Mouse (Mus musculus) heart, embryonic 12.5 days (tissue): ENCODE measurements around the gene Rpia. TPM values are rescaled to one million over a fixed set of nuclear protein-coding genes. Genes with fewer than 3 reads are reported as not detected.

Source experiments
- ATAC-seq: fragments of 200-750 bp; cut with Nextera tagmentation; 2 replicates; pipeline ENCODE4 v1.8.0; 2017; ENCODE audit warnings: moderate TSS enrichment, moderate library complexity; ENCODE audit not compliant: insufficient number of reproducible peaks, low FRiP score
- H3K27ac ChIP-seq: fragments of 300-500 bp; sonication (generic); 2 replicates; pipeline ENCODE4 v1.5.1; 2016; ENCODE audit warnings: mild to moderate bottlenecking, moderate library complexity; ENCODE audit not compliant: poor library complexity, severe bottlenecking
- H3K27me3 ChIP-seq: fragments of 300-500 bp; sonication (generic); replicated peaks from 2 replicates; pipeline ENCODE4 v1.6.1; 2016; ENCODE audit warnings: mild to moderate bottlenecking, moderate library complexity
- H3K36me3 ChIP-seq: fragments of 300-500 bp; sonication (generic); 2 replicates; pipeline ENCODE4 v1.6.1; 2016; ENCODE audit warnings: mild to moderate bottlenecking, moderate library complexity
- H3K4me1 ChIP-seq: fragments of 300-500 bp; sonication (generic); replicated peaks from 2 replicates; pipeline ENCODE4 v1.6.1; 2016; ENCODE audit warnings: mild to moderate bottlenecking
- H3K4me2 ChIP-seq: fragments of 300-500 bp; sonication (generic); 2 replicates; pipeline ENCODE4 v1.6.1; 2016; ENCODE audit warnings: mild to moderate bottlenecking, moderate library complexity
- H3K4me3 ChIP-seq: fragments of 300-500 bp; sonication (generic); 2 replicates; pipeline ENCODE4 v1.5.1; 2016; ENCODE audit warnings: mild to moderate bottlenecking
- H3K9ac ChIP-seq: fragments of 300-500 bp; sonication (generic); 2 replicates; pipeline ENCODE4 v1.6.1; 2016; ENCODE audit warnings: mild to moderate bottlenecking, moderate library complexity
- H3K9me3 ChIP-seq: fragments of 300-500 bp; sonication (generic); replicated peaks from 2 replicates; pipeline ENCODE4 v1.6.1; 2016; ENCODE audit warnings: mild to moderate bottlenecking, moderate library complexity
- WGBS: fragments of 180-500 bp; shearing (Covaris S2); methylation state at CpG from one replicate; pipeline ENCODE4 v1.1.7; 2016; 5-methylcytosine and 5-hydroxymethylcytosine counted together
- polyA plus RNA-seq: library from polyadenylated mRNA; unstranded; fragments of >200 nt; fragmentation: Nextera tagmentation; extraction: Ambion mirVana; gene quantifications from 2 replicates; pipeline ENCODE4 v1.2.1, GENCODE M21; 2016

The Rpia gene
- polyA plus RNA-seq, 1 experiment from 2014 or later = 0.86 TPM

DNA sequence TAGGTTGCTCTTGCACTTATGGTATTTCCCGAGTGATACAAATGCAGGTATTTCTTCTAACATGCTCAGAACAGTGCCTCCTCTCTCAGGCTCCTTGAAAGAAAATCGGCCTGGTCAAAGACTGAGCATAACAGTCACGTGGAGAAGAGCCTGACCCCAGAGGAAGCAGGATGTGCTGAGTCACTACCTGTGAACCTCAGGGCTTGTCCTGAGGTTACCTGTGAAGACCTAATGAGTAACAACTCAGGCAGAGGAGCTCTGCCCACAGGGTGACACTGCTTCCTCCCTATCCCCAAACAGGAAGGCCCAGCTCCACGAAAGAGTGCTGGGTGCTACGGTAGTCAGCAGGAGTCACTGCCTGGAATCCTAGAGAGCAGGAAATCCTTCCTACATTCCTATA lies 18.3 kb downstream of the Rpia start:
- H3K4me3 ChIP-seq = no peak overlapping the region
- ATAC-seq = no peak
- H3K9ac ChIP-seq = no peak overlapping the region
- peaks cover 38% of the 10 kb centered on the region for H3K36me3 ChIP-seq
- H3K9me3 ChIP-seq = no peaks in the 10 kb centered on the region
- H3K27me3 ChIP-seq = no peaks in the 10 kb centered on the region
- H3K4me1 ChIP-seq = peaks cover 13% of the 10 kb centered on the region
- WGBS = 72% methylated on average over 5 of the region's 5 CpGs
- H3K27ac ChIP-seq = no peak overlapping the region
- no peak overlapping the region for H3K4me2 ChIP-seq

DNA sequence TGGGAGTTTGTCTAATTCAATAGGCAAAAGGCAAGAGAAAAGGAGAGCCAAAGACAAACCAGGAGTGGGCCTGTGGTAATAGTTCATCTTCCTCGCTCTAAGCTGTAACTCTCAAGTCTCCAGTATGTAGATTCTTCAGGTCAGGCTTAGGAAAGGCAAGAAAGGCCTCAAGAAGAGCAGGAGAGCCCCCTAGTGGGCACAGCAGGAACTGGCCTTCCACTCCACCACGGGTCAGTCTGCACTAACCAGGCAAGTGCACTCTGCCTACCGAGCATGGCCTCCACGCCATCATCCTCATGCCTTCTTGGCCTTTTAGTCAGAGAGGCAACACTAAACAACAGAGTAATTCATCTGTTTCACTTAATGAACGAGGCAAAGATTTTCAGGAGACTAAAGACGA lies 23.3 kb downstream of the Rpia start:
- Histone ChIP-seq H3K4me1 (no peaks in the 10 kb centered on the region), H3K9me3 (no peaks in the 10 kb centered on the region), H3K36me3 (peaks cover 56% of the 10 kb centered on the region), H3K27me3 (no peaks in the 10 kb centered on the region), H3K4me2 (no peak overlapping the region), H3K4me3 (no peak overlapping the region), H3K27ac (no peak overlapping the region), H3K9ac (no peak overlapping the region)
- ATAC-seq = peak; percentile 74
- WGBS = 42% methylated on average over 6 of the region's 6 CpGs

DNA sequence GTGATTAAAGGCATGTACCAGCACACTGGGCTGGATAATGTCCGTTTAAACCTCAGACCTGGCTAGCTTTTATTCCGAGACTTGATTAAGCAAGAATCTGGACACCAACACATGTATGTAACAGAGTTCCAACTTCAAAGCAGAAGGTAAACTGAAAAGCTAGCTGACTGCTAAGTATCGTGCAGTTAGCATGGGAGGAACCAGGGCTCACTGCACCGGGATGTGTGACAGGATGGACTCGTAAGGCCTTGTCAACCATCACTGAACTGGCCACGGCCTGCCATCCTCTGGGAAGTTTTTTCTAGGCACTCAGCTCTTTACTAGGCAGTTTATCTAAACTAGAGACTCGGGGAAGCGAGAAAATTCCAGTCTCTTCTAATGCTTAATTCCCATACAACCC lies 27.0 kb downstream of the Rpia start:
- Histone ChIP-seq H3K27me3 (no peaks in the 10 kb centered on the region), H3K27ac (no peak overlapping the region), H3K4me2 (no peak overlapping the region), H3K4me1 (no peaks in the 10 kb centered on the region), H3K9me3 (no peaks in the 10 kb centered on the region), H3K4me3 (no peak overlapping the region), H3K36me3 (peaks cover 26% of the 10 kb centered on the region), H3K9ac (no peak overlapping the region)
- WGBS = 79% methylated on average over 8 of the region's 8 CpGs
- no peak for ATAC-seq

DNA sequence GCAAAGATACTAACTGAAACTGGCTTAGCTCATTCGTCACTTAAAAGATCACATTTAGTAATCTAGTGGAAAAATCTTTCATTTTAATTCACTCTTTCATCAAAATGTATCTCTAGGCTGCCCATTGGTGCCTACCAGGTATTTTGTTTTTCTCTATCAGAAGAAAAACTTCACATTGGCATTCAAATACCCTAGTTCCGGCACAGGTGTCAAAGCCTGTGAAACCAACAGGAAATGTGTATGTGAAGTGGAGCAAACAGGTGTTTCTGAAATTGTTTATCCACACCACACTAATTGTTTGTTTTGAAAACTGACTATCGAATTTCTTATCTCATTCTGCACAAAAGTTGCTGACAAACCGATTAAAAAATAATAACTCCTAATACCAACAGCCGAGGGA lies 27.5 kb downstream of the Rpia start:
- Histone ChIP-seq H3K9me3 (no peaks in the 10 kb centered on the region), H3K4me2 (no peak overlapping the region), H3K4me1 (no peaks in the 10 kb centered on the region), H3K4me3 (no peak overlapping the region), H3K36me3 (peaks cover 26% of the 10 kb centered on the region), H3K27ac (no peak overlapping the region), H3K27me3 (no peaks in the 10 kb centered on the region), H3K9ac (no peak overlapping the region)
- no peak for ATAC-seq
- WGBS = 85% methylated on average over 5 of the region's 5 CpGs

DNA sequence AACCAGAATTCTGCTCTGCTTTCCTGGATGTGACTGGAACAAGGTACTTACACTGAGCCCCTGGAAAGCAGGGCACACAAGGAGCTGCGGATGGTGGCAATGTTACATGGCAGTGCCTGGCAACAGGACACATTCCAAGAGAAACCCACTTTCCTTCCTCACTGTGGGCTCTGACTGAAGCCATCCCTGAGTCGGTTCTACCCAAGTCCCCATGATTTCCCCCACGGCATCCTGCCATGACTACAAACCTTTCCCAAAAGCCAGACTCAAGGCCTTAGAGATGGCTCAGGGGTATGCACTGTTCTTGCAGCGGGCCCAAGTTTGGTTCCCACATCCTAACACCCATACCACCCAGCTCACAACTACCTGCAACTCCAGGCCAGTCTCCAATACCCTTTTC lies 28.2 kb downstream of the Rpia start:
- Histone ChIP-seq H3K4me3 (no peak overlapping the region), H3K9me3 (no peaks in the 10 kb centered on the region), H3K27me3 (no peaks in the 10 kb centered on the region), H3K9ac (no peak overlapping the region), H3K4me2 (no peak overlapping the region), H3K27ac (no peak overlapping the region), H3K36me3 (peaks cover 26% of the 10 kb centered on the region), H3K4me1 (no peaks in the 10 kb centered on the region)
- no peak for ATAC-seq
- WGBS = 92% methylated on average over 4 of the region's 4 CpGs

DNA sequence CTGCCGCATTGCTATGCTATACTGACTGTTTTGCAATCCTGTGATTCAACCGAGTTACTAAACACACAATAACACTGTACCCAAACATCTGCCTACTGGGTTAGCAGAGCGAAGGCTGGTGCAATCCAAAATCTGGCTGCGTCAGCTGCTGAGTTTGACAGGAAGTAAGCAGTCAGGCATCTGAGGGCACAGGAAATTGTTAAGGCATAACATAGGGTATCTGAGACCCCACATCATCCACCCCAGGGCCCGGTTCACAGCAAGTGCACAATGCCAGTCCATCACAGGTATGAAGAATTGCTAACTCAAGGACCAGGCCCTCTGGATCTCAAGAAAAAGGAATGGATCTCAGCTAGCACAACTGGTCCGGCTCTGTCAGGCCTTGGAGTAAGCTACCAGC lies 29.4 kb downstream of the Rpia start:
- Histone ChIP-seq H3K27me3 (no peaks in the 10 kb centered on the region), H3K9ac (no peak overlapping the region), H3K27ac (no peak overlapping the region), H3K4me1 (no peaks in the 10 kb centered on the region), H3K4me3 (no peak overlapping the region), H3K4me2 (no peak overlapping the region), H3K9me3 (no peaks in the 10 kb centered on the region), H3K36me3 (peaks cover 24% of the 10 kb centered on the region)
- WGBS = 79% methylated on average over 6 of the region's 6 CpGs
- no peak for ATAC-seq

DNA sequence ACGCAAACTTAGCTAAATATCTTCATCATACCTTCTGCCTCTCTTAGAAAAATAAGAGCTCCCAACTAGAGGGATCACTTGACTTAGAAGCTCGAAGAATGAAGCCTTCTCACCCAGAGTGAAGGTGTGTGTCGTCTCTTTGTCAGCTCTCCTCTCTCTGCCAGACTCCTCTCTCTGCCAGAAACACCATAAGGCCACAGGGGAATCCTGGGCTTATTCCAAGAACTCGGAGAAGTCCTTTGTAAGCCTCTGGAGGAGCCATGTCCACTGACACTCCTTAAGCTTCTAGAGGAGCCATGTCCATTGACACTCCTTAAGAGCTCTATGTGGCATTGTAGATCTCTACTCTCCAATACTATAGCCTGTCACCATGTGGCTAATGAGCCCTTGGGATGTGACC lies 31.1 kb downstream of the Rpia start:
- Histone ChIP-seq H3K27ac (no peak overlapping the region), H3K4me2 (no peak overlapping the region), H3K9ac (no peak overlapping the region), H3K4me3 (no peak overlapping the region), H3K36me3 (peaks cover 9% of the 10 kb centered on the region), H3K9me3 (no peaks in the 10 kb centered on the region), H3K4me1 (no peaks in the 10 kb centered on the region), H3K27me3 (no peaks in the 10 kb centered on the region)
- 74% methylated on average over 4 of the region's 4 CpGs for WGBS
- no peak for ATAC-seq

DNA sequence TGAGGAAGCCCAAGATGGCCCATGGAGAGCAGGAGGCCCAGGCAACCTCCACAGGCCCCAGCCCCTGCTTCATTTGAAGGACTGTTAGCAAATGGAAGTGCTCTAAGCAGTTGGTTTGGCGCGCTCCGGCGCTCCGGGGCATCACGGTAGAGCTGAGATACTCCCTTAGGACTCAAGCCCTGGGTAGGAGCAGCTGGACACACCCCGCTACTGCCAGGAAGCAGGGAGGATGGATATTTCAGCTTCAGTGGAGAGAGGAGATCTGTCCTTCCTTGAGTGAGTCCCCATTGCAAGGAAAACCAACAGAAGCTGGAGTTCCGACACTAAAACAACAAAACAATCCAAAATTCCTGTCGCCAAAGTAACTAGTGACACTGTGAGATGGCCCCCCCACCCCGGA lies 37.2 kb downstream of the Rpia start:
- Histone ChIP-seq H3K4me1 (no peaks in the 10 kb centered on the region), H3K27ac (no peak overlapping the region), H3K9me3 (no peaks in the 10 kb centered on the region), H3K4me2 (no peak overlapping the region), H3K27me3 (no peaks in the 10 kb centered on the region), H3K4me3 (no peak overlapping the region), H3K36me3 (no peaks in the 10 kb centered on the region), H3K9ac (no peak overlapping the region)
- 84% methylated on average over 10 of the region's 10 CpGs for WGBS
- no peak for ATAC-seq

DNA sequence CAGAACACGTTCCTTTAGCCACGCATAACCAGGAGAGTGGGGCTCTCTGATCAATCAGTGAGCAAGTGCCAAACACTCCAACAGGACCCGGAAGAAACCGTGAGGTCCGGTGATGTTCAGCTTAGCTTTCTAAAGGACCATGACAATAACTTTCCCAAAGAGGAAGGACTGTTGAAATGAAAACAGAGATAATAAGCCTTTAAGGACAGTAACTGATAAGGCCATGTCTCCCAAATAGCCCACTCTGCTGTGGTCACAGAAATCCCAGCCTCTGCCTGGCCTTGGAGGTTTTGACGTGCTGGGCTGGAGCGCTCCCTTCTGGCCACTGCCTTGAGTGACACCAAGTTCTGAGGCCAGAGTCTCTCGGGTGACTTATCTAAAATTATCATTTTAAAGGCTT lies 39.7 kb downstream of the Rpia start:
- ATAC-seq = no peak
- WGBS = 19% methylated on average over 8 of the region's 8 CpGs
- Histone ChIP-seq H3K9ac (no peak overlapping the region), H3K27ac (no peak overlapping the region), H3K4me3 (no peak overlapping the region), H3K27me3 (no peaks in the 10 kb centered on the region), H3K9me3 (no peaks in the 10 kb centered on the region), H3K36me3 (no peaks in the 10 kb centered on the region), H3K4me2 (peak overlapping the region; percentile 39), H3K4me1 (no peaks in the 10 kb centered on the region)

DNA sequence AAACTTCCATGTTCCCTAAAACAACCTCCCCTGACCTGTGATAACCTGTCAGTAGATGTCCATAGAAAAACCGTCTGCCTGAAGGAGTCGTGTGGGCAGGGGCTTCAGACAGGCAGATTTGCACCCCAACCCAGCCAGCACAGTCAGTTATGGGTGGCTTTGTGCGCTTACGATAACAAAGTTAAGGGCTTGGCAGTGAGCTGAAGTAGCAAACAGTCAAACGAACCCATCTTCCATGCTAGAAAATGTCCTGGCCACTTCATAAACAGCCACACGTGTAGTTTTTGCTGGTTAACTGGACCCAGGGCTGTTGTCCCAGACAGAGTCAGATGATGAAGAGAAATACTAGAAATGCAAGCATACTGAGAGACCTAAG lies 40.1 kb downstream of the Rpia start:
- peak overlapping the region; percentile 39; the same call in 1 of the 2 replicates for H3K4me2 ChIP-seq
- H3K4me3 ChIP-seq = no peak overlapping the region
- no peaks in the 10 kb centered on the region for H3K27me3 ChIP-seq
- no peak for ATAC-seq
- H3K4me1 ChIP-seq = no peaks in the 10 kb centered on the region
- H3K27ac ChIP-seq = no peak overlapping the region
- no peaks in the 10 kb centered on the region for H3K9me3 ChIP-seq
- H3K9ac ChIP-seq = no peak overlapping the region; the same call in 1 of the 2 replicates
- no peaks in the 10 kb centered on the region for H3K36me3 ChIP-seq
- 53% methylated on average over 6 of the region's 6 CpGs for WGBS

DNA sequence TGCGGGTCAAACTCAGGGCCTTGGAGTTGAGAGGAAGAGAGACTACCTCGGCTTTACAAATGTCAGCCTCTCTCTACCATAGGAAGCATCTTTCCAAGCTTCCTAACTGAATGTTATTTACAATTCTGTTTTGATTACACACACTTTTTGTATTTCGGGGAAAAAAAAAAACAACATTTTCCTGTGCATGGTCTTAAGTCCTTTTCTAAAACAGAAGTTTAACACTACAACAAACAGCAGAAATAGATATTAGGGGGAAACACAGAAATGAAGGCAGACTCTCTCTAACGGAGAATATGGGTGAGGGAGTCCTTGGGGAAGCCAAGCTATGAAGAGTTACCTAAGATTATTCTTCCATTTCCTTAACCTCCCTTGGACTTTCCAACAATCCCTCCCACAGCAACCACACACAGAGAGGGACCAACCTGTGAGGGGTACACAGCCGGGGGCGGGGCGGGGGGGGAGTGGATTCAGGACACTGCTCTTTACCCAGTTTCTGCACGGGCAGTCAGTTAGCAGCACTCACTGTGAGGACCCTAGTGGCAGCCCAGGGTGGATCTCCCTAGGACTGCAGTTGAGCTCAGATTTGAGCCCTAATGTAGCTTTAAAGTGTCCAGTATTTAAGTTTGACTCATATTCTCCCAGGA lies 40.7 kb downstream of the Rpia start:
- no peaks in the 10 kb centered on the region for H3K4me1 ChIP-seq
- H3K9ac ChIP-seq = no peak overlapping the region; the same call in 1 of the 2 replicates
- no peak overlapping the region for H3K4me2 ChIP-seq
- no peaks in the 10 kb centered on the region for H3K9me3 ChIP-seq
- H3K36me3 ChIP-seq = no peaks in the 10 kb centered on the region
- H3K4me3 ChIP-seq = no peak overlapping the region
- no peaks in the 10 kb centered on the region for H3K27me3 ChIP-seq
- no peak for ATAC-seq
- 60% methylated on average over 8 of the region's 8 CpGs for WGBS
- H3K27ac ChIP-seq = no peak overlapping the region

DNA sequence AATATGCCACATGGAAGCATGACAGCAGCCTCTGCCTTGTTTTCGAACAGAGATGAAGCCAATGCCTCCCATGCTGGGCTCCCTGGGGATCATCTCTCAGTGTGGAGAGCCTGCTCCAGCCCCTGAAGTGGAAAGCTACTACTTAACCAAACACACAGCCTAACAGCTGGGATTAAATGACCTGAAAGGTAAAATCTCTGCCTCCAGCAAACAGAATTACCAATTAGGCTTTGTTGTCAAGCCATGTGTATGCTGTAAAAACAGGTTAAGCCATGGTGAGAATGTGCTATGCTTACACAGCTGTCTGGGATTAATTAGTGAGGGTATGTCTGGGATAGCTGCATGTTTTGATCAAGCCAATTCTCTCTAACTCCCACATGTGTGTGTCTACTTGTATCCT lies 42.3 kb downstream of the Rpia start:
- Histone ChIP-seq H3K4me2 (no peak overlapping the region), H3K4me1 (no peaks in the 10 kb centered on the region), H3K27ac (no peak overlapping the region), H3K9ac (no peak overlapping the region), H3K4me3 (no peak overlapping the region), H3K36me3 (no peaks in the 10 kb centered on the region), H3K27me3 (no peaks in the 10 kb centered on the region), H3K9me3 (no peaks in the 10 kb centered on the region)
- 60% methylated on average over 1 of the region's 1 CpGs for WGBS
- no peak for ATAC-seq
